Mouse (Mus musculus): ENCODE measurements around the gene Cstb.
"Not testable (repeated sequence)": the region's sequence is repeated elsewhere in the genome, so short reads cannot be mapped to it uniquely, and the experiment has no call there.

Cstb gene

DNA sequence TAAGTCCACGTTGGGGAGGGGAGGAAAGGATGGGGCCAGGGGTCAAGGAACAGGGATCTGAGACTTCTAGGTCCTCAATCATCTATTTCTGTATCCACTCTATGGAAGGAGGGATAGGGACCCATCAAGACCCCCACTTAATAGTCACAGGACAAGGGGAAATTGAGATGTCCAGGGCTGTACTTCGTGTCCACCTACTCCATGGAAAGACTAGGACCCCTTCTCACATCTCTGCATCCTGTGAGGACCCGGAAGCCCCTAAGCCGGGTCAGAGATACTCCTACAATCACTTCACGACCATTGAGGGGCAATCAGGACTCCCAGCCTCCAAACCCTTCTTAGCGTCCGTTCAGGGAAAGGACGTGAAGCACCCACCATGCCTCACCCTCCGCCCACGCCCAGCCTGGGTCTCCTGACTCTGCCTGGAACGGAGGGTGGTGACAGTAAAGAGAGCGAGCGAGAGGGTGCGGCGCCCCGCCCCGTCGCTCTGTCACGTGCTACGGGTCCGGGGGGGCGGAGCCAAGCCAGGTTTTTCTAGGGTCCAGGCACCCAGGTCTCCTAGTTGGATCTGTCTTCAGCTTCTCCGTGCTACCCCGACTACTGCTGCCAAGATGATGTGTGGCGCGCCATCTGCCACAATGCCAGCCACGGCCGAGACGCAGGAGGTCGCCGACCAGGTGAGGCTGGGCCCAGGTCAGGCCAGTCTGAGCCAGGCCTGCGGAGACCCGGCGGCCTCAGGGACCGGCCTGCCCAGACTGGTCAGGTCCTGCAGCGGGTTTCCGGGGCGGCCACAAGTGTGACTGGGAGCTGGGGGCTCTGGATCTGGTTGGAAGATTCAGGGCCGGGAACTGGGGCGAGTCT, at the start of gene Cstb:
Gene Cstb, plus strand, starts transcription at position 489 of the 861 bp plus-strand sequence.
- peak; percentile 85 to 86 for DNase-seq (ENCODE audit: low spot score in 2 of 2)

DNA sequence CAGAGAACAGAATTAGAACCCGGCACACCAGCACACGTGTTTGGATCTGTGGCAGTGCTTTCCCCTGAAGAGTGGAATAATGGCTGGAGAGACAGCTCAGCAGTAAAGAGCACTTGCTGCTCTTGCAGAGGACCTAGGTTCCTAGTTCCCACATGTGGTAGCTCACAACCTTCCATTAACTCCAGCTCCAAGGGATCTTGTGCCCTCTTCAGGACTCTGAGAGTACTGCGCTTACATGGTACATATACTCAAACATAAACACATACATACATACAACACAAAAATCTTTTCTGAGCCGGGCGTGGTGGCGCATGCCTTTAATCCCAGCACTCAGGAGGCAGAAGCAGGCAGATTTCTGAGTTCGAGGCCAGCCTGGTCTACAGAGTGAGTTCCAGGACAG, 47.0 kb upstream of the Cstb start:
- no peak for DNase-seq (ENCODE audit: low spot score in 2 of 2)

DNA sequence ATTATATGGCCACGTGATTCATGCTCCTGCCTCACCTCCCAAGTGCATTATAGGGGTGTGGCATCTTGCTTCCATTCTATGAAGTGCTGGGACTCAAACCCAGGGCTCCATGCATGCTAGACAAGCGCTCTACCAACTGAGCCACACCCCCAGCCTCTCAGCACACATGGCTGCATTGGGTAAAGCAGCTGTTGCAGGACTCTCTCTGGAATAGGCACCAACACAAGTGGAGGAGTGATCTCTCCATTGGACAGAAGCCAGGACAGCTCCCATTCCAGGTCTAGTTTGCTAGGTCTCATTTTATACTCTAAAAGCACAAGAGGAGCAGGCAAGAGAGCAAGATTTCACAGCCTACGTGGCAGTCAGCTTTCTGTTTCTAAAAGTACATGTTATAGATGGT, 41.9 kb upstream of the Cstb start:
- DNase-seq (ENCODE audit: low spot score in 2 of 2): no peak

DNA sequence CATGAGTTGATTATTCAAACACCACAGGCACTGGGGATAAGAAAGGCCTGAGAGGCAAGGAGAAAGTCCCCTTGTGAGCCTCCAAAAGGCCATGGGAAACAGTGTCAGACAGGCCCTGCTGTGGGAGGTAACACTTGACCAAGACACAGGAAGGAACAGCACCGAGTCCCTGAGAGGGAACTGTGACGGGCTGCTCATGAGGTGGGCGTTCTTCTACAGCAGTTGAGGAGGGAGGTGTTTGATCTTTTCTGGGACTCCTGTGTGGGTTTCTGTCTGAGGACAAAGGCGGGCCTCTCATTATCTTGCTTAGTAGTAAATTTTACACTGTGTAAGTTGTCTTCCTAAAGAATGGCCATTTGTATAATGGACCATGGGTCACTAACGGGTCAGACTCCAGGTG, 39.9 kb upstream of the Cstb start:
- peak; percentile 35 to 60 for DNase-seq (ENCODE audit: low spot score in 2 of 2)

DNA sequence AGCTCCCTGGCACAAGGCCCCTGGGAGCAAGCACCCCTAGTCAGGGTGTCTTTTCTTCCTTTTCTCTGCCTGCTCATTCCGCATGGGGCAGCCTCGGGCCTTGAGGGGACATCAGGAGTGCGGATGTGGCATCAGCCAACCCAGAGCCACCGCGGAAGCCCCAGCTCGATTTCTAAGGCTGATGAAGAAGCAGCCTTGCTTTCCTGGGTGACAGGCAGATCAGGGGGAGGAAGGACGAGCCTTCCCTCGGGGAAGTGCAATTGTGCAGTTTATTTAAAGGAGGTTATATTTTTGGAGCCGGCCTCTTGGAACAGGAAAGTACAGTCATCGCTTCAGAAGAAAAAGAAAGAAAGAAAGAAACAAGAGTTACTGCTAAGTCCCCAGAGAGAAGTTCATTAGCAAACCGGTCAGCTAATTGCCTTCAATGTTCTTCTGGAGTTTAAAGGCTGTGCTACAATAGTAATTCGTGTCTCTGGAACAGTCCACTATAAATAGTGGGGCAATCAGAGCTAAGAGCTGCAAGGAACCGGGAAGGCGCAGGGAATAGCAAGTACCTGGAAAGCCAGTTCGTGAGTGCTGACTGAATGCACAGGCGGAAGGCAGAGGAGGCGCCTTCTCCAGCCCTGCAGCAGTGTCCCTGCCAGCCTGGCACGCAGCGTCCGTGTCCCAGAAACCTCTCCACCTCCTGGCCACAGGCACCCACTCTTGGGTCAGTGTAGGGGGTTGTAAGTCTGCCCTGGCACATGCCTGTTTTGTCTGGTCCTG, 37.1 kb upstream of the Cstb start:
- peak; percentile 64 to 76 for DNase-seq (ENCODE audit: low spot score in 2 of 2)

DNA sequence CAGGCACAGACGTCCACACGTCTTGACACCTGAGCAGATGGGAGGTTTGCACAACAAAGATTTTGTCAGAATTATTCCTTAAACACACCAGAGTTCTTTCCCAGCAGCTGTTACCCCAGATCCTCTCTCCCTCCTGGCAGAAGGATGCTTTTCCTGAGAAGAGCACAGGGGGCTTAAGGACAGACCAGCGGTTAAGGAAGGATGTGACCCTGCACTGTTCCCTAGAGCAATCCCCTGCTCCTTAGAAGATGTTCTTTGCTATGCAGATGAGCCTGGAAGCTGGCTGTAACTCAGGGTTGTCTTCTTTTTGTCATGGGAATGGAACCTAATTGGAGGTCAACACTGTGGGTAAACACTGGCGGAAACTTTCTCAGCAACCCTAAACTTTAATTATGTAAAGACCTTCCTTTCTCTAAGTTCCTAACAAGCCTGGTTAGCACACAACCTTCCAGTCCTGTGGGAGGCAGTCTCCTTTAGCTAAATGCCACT, 34.4 kb upstream of the Cstb start:
- no peak for DNase-seq (ENCODE audit: low spot score in 2 of 2)

DNA sequence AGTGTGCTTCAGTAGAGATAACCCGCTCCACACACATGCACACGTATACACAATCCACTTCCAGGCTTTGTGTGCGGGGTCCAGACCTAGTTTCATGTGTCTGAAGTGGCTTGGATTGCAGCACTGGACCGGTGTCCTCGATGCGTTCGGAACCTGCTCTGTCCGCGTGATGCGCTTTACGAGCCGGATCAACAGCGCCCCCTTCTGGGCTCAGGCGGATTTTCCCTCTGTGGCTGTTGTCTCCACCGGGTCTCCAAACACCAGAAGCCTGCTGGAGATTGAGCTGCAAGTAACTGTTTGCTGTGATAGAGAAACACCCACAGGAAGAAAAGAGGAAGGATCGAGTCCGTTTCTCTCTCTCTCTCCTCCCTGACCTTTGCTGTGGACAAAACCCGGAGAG, 33.4 kb upstream of the Cstb start:
- peak; percentile 90 for DNase-seq (ENCODE audit: low spot score in 2 of 2)

DNA sequence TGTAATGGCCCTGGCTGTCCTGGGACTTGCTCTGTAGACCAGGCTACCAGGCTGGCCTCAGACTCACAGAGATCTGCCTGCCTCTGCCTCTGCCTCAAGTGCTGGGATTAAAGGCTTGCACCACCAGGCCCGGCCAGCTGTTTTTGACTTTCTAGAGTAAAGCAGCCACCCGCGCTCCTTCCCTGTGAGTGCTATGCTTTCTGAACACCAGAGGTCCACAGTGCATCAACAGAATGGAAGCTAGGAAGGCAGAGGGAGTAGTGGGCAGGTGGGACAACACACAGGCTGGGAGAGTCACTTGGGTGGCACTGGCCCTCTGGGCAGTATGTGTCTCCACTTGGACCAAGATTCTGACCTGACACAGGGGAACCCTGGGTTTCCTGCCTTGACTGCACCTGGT, 30.1 kb upstream of the Cstb start:
- DNase-seq (ENCODE audit: low spot score in 2 of 2): no peak

DNA sequence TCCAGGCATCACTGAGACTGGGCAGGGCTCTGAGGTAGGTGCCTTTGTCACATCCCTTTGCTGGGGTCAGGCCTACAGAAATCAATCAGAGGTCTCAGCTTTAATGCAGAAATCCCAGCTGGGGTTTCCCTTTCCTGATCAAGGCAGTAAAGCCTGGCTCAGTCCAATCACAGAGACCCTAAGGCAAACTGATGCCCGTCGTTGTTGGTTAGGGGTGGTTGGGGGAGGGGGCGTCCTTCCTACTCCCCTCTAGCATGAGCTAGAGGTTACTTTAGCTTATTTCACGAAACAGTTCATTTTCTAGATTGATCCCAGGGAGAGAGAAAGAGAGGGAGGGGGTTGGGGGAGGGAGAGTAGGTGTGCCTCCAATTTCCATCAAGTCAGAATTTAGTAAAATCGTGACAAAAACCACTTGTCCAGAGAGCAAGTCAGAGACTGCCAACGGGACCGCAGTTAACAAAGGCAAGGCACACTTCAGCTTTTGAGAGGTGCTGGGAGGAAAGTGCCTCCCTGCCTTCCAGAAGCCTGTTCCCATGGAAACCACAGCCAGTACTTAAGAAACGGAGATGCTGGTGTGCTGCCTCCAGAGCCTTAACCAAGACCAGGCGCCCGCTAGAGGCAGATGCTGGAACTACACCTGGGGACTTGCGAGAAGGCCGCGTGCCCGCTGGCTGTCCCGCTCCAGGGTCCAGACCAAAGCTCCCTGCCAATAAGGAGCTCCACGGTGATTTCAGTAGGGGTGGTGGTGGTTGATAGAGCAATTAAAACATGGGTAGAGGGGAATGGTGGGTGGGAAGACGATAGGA, 29.4 kb upstream of the Cstb start:
- peak; percentile 99 to 100 for DNase-seq (ENCODE audit: low spot score in 2 of 2)

DNA sequence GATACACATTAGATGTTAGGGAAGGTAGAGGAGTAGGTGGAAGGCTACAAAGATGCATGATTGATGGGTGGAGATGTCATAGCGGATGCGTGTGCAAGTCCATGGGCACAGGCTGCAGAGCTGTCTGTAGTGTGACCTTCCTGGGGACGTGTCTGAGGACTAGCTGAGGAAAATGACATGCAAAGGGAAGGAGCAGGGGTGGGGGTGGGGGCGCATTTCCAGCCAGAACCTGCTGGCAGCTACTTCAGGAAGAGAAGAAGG, 28.9 kb upstream of the Cstb start:
- DNase-seq (ENCODE audit: low spot score in 2 of 2): no peak

DNA sequence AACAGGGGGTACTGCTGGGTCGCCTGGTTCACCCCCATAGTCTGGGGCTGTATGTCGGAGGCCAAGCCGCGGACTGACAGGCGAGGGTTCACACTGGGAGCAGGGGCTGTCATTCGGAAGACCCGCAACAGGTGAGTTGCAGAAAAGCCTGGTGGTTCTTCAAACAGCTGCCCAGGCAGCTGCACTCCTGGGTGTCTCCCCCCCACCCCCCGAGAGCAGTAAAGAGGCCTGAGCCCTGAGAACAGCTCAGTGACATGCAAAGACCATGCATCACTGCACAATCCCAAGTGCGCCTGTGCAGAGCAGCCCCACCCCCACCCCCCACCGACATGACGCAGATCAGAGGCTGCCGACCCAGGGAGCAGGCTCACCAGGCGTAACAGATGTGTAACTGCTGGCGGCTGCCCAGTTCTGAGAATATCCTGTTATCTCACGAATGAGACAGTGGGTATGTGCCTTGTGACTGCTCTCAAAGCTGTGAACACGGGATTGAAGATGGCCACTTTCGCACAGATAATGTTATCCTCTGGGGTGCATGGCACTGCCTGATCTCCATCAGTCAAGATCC, 26.3 kb upstream of the Cstb start:
- DNase-seq (ENCODE audit: low spot score in 2 of 2): peak in 1 of 2 experiments; percentile 30

DNA sequence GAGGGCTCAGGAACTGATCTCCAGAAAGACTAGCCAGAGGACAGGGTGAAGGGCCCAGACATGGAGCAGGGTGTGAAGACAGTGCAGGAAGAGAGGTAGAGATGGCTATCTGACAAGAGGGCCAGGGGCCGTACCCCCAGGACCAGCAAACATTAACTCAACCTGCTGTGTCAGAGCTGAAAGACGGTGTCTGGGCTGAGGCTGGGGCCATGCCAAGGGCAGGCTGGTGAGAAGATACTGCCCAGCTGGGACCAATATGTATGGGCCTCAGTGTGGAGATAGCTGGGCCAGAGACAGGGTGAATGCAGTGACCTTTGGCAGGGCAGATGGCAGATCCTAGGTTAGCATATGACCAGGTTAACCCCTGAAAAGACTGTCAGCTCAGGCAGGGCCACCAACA, 24.3 kb upstream of the Cstb start:
- no peak for DNase-seq (ENCODE audit: low spot score in 2 of 2)

DNA sequence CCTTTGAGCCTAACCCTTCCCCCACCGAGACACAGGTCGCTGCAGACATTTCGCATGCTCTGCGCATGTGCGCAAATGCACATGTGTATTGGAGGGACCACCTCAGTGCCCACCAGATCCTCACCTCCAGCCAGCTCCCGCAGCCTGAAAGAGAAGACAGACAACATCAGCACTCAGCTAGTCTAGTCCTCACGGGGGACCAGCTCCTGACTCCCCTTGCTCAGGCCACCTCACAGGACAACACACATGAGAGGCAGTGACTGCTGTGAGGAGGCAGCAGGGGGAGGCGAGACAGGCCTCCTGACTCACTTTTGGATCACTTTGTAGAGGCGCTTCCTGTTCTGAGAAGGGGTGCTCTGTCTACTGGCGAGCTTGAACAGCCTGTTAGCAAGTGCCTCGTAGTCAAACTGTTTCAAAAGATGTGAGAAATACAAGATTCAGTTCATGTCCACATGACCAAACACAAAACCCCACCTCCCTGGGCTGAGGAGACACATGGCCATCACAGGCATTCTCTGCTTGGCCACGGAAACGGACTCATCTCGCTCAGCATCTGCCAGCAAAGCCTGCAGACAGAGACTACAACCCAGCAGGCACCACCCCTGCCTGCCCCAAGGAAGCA, 23.1 kb upstream of the Cstb start:
- no peak for DNase-seq (ENCODE audit: low spot score in 2 of 2)

DNA sequence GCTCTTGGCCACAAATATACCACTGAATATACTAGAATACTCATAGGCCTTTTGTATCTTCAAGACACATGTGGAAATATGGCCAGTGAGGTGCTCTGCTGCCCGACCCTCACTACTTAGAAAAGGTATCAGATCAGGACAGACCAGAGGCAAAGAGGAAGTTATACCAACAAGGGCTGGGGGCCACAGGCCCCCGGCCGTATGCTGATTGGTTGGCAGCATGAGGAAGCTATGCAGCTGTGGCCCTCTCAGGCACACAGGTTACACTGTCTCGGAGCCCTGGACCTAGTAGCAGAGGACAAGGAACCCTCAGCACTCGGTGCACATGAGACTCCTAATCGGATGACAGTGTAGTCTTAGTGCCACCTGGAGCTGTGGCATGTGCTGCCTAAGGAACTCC, 19.3 kb upstream of the Cstb start:
- no peak for DNase-seq (ENCODE audit: low spot score in 2 of 2)

DNA sequence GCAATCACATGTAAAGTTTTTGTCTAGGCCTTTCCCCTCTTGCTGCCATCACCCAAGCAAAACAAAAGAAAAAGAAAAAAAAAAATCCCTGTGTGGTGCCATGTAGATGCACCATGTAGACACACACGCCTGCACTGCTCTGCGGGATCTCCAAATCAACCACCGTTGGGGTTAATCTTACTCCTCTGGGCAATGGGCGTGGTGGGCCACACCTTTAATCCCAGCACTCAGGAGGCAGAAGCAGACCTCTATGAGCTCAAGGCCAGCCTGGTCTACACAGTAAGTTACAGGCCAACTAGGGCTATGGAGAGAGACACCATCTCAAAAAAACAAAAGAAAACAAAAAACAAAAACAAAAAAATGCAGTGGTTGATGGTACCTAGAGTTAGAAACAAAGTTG, 18.3 kb upstream of the Cstb start:
- no peak for DNase-seq (ENCODE audit: low spot score in 2 of 2)

DNA sequence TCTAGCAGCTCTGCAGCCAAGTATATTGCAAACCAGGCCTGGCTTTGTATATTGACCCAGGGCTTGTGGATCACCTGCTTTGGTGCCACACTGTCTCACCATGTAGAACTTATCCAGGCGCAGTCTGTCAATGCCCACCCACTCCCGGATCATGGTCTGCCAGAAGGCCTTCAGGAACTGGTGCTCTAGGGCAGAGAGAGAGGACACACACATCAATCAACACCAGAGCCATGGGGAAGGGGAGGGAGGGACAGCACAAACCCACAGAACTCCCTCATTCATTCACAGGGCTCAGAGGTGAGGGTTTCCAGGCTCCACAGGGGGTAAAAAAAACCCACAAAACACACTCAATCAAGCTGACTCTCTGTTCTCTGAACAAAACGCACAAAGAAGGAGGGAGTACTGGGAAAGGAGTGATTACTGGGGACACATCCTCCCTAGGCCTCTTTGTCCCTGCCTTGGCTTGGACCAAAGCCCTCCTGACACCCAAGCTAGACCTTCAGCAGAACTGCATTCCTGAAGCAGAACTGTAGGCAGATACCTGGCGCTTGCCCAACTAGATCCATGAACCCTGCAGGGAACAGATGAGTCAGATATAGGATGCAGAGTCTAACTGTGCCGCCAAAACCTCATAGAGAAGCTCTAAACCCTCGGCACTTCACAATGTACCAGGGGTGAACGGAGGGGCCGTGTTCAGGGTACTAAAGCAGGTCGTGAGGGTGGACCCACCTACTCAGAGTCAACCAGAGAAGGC, 16.3 kb upstream of the Cstb start:
- no peak for DNase-seq (ENCODE audit: low spot score in 2 of 2)

DNA sequence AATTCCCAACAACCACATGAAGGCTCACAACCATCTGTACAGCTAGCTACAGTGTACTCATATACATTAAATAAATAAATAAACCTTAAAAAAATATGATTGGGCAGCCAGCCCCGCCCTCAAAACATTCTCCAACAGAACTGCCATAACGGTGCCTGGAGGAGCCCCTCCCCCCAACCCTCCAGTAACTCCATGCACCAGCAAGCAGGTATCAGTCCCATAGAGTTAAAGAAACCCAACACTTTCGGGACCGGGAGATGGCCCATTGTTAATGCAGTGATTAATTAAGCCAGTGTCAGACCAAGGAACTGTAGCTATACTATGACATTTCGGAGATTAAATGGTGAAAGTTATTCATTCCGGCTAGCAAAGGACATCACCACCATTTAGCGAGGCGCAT, 13.6 kb upstream of the Cstb start:
- no peak for DNase-seq (ENCODE audit: low spot score in 2 of 2)

DNA sequence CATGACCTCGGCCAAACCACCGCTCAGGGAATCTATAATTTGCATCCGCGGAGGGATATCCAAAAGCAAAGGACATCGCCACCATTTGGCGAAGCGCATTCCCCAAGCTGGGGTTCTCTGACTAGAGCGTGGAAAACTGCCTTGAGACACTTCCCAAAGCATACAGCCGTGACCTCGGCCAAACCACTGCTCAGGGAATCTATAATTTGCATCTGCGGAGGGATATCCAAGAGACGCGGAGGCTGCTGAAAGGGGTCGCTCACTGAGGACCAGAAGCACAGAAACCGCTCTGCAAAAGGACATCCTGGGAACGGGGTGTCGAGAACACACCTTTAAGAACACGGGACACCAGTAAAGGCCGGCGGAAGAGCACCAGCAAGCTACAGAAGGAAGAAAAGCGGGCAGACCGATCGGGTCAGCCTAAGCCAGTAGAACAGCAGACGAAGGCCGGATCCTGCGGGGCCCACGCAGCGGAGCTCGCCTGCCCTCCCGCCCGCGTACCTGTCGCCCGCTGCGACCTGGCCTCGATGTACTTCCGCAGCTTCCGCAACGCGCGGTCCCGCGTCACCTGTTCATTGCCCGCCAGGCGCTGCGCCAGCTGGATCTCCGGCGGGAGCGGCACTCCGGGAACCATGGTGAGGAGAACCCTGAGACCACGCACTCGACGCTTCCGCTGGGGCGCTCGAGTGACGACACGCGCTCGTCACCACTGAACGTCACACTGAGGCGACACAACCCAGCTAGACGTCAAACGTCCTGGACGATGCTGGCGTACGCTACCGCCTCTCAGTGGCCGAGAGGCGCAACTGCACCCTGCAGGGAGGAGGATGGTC, 12.9 kb upstream of the Cstb start, which contains the start of gene Rrp1:
Gene Rrp1, minus strand, starts transcription at position 725 of the 833 bp plus-strand sequence.
- DNase-seq (ENCODE audit: low spot score in 2 of 2): peak; percentile 98 to 99

DNA sequence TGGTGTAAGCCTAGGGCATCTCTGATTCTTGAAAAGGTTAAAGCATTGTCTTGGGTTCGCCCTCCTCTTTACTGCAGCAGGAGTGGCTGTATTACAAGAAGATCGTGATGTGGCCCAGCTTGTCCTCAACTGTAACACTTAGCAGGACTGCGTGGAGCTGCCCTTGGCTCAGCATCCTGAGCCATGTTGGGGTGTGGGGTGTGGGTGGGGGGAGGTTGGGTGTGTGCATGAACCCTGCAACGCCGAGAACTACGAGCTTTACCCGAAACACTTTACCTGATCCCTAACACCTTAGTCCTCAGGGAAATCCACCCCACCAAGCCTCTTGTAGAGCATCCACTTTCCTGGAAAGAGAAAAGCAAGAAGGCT, 12.3 kb upstream of the Cstb start:
- no peak for DNase-seq (ENCODE audit: low spot score in 2 of 2)

DNA sequence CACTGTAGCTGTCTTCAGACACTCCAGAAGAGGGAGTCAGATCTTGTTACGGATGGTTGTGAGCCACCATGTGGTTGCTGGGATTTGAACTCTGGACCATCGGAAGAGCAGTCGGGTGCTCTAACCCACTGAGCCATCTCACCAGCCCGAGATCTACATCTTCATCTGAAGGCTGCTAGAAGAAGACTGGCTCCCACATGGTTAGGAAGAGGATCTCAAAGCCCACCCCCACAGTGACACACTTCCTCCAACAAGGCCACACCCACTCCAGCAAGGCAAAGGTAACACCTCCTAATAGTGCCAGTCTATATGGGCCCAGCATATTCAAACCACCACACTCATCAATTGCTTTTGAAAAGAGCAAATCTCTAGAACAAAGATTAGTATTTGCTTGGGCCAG, 10.5 kb upstream of the Cstb start:
- DNase-seq (ENCODE audit: low spot score in 2 of 2): not testable (repeated sequence)
